Mouse (Mus musculus) MEL (cell line): ENCODE measurements around the gene Slc29a3.

Experiments used
- CTCF ChIP-seq, 3 experiments: IDR thresholded peaks in 2 of 3; conservative IDR thresholded peaks in 1 of 3; 2 replicates each; pipeline ENCODE4 v1.5.1; 2011 to 2012; ENCODE audit warnings: low read length in 3 of 3, low read depth in 2 of 3, mild to moderate bottlenecking in 2 of 3, improper control_type of control experiment in 1 of 3, inconsistent platforms in 1 of 3, mixed read lengths in 1 of 3, moderate library complexity in 1 of 3; ENCODE audit not compliant: control insufficient read depth in 1 of 3, insufficient read depth in 1 of 3, poor library complexity in 1 of 3, severe bottlenecking in 1 of 3
- MXI1 ChIP-seq: IDR thresholded peaks from 2 replicates; pipeline ENCODE4 v1.6.1; 2011; ENCODE audit warnings: mild to moderate bottlenecking, low read depth, low read length, improper control_type of control experiment
- POLR2A ChIP-seq, 2 experiments: IDR thresholded peaks; 2 replicates each; pipeline ENCODE4 v1.6.1; 2011 to 2012; ENCODE audit warnings: low read length in 2 of 2, mild to moderate bottlenecking in 2 of 2, control low read depth in 1 of 2, improper control_type of control experiment in 1 of 2, low read depth in 1 of 2, moderate library complexity in 1 of 2; ENCODE audit not compliant: control insufficient read depth in 1 of 2, insufficient read depth in 1 of 2, poor library complexity in 1 of 2
- POLR2AphosphoS2 ChIP-seq: IDR thresholded peaks from 2 replicates; pipeline ENCODE4 v1.6.1; 2011; ENCODE audit warnings: low read length, improper control_type of control experiment
- SIN3A ChIP-seq: IDR thresholded peaks from 2 replicates; pipeline ENCODE4 v1.6.1; 2012; ENCODE audit warnings: low read length, improper control_type of control experiment, inconsistent platforms
- UBTF ChIP-seq: IDR thresholded peaks from 2 replicates; pipeline ENCODE4 v1.6.1; 2012; ENCODE audit warnings: low read depth, mild to moderate bottlenecking, inconsistent platforms, low read length, improper control_type of control experiment, moderate library complexity, borderline replicate concordance; ENCODE audit not compliant: insufficient read depth
- ZMIZ1 ChIP-seq: IDR thresholded peaks from 2 replicates; pipeline ENCODE4 v1.6.1; 2012; ENCODE audit warnings: low read depth, mild to moderate bottlenecking, inconsistent platforms, low read length, improper control_type of control experiment, moderate library complexity
- ZNF384 ChIP-seq: IDR thresholded peaks from 2 replicates; pipeline ENCODE4 v1.6.1; 2012; ENCODE audit warnings: low read depth, mild to moderate bottlenecking, inconsistent platforms, low read length, improper control_type of control experiment

DNA sequence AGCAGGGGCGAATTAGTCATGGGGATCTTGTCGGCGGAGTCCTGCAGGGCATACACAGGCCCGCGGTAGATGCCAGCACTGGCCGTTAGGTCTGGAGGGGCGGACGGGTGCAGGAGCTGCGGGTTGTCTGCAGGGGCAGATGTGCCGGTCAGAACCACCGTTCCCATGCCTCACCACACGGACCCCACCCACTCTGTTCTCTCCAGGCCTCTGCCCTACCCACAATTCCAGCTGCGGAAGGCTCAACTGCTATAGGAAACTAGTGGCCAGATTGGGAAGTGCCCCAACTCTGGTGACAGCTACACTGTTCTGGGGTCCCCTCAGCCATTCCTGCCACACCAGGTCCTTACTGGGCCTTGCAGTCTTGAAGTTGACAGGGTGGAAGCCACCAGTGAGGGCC lies 22.0 kb upstream of the Slc29a3 start:
- TF ChIP-seq ZMIZ1 (no peak), SIN3A (no peak), CTCF (IDR thresholded peaks at IDR 0.05 in 2 of 3, conservative IDR thresholded peaks at IDR 0.05 in 1 of 3; ENCODE audit: control insufficient read depth in 1 of 3, insufficient read depth in 1 of 3, low read depth in 2 of 3, low read length in 3 of 3, poor library complexity in 1 of 3, severe bottlenecking in 1 of 3) (no peak), ZNF384 (no peak), POLR2AphosphoS2 (no peak), POLR2A (IDR thresholded peaks at IDR 0.05; ENCODE audit: control insufficient read depth in 1 of 2, insufficient read depth in 1 of 2, low read depth in 1 of 2, low read length in 2 of 2, poor library complexity in 1 of 2) (no peak), MXI1 (no peak), UBTF (no peak)
